Mouse (Mus musculus) natural killer cell, adult 2 months (primary cell): ENCODE data around the gene Stra8.

ENCODE experiments used
- DNase-seq, 2 experiments: peaks; one replicate each; pipeline ENCODE4 v3.0.0; 2022; ENCODE audit warnings: low spot score in 2 of 2

Gene Stra8

DNA sequence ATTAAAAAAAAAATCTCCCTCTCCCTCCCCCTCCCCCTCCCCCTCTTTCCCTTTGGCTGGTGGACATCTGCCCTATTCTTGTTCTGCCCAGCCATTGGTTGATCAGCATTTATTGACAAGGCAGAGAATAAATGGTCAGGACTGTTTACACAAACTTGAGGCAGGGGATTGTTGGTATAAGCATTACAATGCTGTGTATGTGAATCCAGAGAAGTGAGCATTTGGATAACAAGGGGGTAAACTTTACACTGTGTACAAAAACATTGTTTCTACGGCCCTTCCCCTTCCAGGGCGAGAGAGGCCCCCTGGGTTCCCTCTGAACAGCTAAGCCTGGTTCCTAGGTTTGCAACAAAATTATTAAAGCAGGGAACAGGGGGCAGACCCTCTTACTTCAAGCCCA is 21.5 kb downstream of the Stra8 start:
- no peak for DNase-seq

DNA sequence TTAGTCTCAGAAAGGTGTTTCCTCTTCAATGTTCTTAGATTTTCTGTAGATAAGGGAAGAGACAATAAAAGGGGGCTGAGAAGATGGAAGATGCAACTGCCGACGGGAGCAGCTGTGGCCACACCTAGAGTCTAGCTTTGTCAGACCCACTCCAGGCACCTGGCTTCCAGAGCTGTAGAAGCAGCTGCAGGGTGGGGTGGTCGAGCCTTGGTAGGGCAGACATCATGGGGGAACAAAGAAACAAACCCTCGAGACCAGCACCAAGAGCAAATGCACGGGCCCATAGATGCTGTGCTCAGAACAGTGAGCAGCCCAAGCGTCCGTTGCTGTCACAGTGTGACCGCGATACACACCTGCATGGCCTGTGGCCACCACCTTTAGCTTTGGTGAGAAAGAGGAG is 22.5 kb downstream of the Stra8 start:
- DNase-seq, result no peak

DNA sequence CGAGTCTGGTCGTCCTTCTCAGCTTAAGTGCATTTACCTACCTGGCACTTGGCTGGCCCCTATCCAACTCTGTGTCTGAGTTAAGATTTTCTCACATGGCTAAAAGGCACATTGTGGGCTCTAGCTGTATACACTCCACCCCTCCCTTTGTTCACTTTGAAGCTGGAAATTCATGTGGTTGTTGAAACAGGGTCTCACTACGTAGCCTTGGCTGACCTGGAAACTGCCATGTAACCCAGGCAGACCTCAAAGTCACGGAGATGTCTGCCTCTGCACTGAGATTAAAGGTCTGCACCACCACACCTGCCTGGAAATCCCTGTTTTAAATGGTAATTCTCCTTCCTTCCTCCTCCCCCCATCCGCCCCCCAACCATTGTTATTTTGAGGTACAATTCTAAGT is 23.5 kb downstream of the Stra8 start:
- no peak for DNase-seq

DNA sequence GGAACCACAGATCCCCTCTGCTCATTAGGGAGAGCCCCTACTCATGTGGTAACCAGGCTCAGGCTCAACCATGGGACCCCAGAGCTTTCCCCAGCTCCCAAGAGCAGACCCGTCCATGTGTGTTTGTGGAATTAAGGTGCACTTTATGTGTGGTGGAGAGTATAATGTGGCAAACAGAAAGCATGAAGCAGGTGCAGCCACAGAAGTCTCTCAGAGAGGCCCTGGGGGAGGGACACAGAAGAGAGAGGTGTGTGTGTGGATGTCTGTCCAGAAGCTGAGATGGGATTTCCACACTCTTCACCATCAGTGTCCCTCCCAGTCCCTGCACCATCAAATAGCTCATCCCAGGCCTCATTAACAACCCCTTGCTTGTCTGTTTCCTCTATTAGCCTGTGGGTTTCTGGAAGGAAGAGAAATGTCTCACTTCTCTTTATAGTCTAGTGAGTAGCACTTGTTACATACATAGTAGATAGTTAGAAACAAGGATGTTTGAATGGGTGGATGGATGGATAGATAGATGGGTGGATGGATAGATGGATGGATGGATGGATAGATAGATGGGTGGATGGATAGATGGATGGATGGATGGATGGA is 26.6 kb downstream of the Stra8 start:
- DNase-seq, result no peak

DNA sequence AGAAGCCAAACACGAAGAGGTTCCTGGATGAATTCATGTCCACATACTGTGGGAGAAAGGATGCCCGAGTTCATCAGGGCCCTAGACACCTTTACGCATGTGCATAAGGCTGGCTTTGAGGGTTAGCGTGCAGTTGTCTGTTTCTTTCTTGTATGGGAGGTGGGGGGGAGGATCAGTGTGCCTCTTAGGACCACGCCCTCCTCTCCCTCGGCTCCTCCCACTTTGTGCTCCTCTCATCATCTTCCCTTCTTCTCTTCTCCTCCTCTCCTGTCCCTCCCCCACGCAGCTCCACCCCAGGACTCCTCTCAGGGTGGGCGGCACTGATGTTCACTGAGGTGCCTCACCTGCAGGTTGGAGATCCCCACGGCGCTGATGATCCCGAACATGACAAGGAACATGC is 28.5 kb downstream of the Stra8 start:
- no peak for DNase-seq

DNA sequence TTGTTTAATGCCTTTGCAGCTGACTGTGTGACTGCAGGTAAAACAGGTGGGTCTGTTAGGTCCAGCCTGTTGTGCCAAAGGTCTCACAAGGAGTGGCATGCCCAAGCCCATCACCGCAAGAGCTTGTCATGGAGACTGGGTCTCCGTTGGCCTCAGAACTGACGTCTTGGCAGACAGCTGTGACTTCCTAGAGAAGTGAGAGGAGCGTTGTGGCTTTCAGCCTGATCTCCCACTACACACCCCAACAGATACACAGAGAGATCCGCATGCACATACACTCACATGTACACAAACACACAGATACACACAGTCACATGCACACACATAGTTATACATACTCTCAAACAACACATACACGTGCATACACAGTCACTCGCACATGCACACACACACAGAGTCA is 31.6 kb downstream of the Stra8 start:
- no peak for DNase-seq

DNA sequence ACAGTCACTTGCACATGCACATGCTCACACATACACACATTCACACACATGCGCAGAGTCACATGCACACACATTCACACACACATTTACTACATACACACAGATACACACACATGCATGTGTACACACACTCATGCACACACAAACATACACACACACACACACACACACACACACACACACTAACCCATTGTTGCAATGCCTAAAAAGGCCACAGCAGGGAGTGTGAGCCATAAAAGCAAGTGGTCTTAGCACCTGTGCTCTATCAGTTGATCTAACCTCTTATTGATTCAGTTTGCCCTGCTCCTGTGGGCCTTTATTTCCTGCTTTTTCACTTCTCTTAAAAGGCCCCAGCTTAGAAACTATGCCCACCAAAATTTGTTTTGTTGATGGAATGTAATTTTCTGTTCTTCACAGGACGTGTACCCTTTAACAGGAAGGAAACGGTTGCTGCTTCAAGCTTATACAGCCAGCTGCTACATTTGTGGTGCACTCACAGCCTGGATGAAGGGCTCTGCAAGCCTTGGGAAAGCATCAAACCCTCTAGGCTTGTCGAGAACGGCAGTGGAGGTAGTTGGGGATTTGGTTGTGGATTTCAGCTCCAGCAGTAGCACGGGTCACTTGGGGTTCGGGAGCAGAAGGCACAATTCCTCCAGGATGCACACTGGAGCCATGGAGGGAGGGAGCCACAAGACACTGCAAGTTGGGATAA is 32.1 kb downstream of the Stra8 start:
- no peak for DNase-seq

DNA sequence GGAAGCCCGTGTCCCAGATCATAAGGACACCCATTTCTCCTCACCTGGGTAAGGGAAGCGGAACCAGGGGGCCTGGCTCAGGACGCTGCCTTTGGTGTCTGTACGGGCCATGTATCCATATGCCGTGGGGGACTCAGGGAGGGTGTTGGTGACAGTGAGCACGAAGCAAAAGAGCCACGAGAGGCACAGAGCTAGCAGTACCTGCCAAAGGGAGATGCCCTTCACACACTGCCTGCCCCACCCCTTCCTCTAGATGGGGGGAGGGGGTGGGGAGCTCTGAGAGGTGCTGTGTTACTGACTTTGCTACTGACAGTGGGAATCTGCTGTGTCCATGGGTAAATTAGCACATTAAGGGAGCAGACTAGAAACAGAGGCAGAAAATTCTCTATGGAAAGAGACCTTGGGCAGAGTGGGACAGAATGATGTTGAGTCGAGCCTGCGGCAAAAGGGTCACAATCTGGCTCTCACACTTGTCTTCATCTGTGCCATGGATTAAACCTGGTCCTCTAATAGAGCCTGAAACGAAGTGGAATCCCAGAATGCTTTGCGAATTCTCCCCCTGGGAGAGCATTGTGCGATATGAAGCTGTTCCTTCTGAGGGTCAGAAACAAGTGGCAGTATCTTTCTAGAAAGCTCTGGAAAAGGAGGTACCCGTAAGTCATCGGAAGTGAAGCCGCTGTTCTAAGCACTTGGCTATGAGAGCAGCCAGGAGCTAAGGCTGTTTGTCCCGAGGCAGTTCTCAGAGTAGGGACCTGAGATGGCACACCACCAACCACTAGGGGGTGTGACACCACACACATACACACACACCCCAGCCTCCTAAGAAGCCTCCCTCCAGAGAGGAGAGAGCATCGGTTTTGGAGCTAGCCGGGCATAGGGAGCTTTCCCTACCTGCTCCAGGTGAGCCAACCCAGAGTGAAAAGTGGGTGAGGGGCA is 35.2 kb downstream of the Stra8 start:
- DNase-seq, result no peak

DNA sequence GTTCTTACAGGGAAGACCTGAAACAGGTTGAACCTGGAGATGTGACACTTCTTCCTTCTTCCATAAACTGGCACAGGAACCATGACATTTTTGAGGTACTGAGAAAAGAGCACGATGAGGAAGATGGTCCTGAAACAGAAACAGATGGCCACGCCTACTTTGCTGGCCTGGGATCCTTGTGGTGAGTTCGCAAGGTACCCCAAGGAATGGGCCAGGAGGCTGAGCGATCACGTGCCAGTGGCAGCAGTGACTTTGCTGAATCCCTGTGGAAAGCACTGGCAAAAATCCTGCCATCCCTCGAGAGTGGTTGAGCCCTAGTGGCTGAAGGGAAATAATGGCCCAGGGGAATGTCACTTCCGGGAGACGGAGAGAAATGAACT is 35.9 kb downstream of the Stra8 start:
- DNase-seq, result no peak

DNA sequence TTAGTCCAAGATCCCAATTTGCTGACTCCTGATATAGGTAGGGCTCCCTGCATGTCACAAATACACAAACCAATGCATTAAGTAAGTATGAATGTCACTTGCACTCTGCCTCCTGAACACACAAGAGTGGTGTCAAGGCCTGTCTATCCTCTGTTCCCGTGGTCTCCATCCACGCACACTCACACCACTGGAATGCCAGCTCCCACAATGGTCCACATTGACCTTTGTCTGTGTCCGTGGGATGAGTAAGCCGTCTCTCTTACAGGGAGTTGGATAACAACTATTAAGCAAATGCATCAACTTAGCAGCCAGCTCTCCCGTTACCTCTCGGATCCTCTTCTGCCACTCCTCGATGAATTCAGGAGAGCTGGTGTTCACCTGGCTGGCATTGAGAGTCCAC is 39.2 kb downstream of the Stra8 start:
- no peak for DNase-seq

DNA sequence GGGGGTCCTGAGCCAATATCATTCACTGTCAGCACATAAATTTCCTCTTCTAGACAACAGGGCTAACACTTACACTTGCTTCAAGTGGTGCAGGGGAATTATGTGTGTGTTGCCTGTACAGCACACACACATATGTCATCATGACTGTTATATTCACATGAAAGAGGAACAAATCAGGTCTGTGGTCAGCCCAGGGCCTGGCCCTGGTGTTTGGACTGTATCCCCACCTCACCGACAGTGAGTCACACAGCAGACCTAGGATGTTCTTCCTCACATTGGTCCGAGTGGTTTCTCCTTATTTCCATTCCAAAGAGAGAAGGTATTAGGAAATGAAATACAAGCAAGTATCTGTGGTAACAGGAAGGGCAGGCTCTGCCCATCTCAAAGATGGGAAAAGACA is 44.6 kb downstream of the Stra8 start:
- no peak for DNase-seq

DNA sequence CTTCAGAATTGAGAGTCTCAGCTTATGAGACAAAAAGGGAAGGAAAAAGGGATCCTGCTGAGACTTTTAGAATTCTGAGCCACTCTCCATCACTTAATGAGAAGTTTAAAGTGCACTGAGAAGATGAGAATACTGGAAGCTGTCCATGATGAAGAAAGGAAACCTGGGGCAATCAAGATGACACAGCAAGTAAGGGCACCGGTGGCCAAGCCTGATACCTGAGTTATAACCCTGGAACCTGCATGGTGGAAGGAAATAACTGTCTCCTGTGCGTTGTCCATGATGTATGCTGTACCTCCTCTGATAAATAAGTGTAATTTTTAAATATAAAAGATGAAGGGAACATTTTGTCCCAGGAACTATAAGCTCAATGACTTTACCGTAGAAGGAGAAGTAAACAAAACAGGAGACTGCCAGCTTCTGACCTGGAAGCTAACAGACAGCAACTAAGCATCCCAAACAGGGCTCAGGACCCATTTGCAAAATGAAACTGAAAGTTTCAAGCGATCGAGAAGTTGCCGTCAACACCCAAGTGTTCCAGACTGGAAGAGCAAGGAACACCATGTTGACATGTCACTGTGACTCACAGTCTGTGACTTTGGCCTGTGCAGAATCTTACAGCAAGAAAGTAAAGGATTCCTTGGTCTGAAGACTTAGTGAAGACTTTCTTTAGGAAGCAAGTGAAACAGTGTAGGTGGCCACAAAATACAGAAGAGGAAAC is 46.0 kb downstream of the Stra8 start:
- no peak for DNase-seq

DNA sequence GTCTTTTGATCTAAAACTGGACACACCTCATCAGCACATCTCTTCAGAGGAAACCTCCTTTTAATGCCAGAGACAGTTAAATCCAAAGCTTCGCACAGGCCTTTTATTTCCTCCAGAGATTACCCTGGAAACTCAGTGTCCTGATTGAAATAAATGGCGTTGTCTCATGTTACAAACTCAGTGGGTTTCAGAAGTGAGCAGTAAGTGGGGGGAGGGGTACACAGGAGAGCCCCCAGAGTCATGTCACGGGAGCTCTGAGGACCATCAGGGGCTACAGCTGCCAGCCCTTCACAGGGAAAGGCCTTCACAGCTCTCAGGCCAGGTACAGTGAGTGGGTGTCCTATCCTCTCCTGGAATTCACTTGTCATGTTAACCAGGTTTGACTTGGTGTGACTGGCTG is 51.2 kb downstream of the Stra8 start:
- no peak for DNase-seq

DNA sequence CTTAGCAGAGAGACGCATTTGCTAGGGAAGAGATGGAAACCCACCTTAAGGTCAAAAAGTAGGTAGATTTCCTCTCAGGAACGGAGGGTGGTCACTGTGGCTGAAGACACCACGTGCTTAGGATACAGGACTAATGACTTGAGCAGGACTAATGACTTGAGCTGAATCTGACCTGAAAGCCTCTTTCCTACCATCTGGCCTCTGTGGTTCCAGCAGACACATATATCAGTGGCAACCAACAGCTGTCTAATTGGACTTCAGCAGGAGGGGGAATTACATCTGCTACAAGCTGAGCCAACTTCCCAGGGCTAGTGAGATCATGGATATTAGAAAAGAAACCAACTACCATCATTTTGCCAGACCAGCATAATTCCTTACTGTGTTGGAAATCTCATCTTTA is 59.3 kb downstream of the Stra8 start:
- DNase-seq, result no peak

DNA sequence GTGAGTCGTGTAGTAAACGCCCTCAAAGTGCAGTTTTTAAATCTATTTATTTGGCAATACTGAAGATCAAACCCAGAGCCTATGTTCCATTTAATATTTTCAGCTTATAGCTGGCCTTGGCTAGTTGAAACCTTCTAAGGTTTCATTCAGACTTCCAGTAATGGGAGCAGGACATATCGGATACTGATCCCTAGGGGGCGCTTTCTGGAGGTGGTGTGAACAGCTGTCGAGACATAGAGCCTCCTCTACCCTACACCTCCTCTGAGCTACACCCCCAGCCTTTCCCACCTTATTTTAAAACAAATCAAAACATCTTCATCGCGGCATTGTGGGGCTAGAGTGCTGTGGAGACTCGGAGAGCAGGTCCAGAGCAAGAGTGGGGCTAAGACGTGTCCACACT is 60.7 kb downstream of the Stra8 start:
- no peak for DNase-seq

DNA sequence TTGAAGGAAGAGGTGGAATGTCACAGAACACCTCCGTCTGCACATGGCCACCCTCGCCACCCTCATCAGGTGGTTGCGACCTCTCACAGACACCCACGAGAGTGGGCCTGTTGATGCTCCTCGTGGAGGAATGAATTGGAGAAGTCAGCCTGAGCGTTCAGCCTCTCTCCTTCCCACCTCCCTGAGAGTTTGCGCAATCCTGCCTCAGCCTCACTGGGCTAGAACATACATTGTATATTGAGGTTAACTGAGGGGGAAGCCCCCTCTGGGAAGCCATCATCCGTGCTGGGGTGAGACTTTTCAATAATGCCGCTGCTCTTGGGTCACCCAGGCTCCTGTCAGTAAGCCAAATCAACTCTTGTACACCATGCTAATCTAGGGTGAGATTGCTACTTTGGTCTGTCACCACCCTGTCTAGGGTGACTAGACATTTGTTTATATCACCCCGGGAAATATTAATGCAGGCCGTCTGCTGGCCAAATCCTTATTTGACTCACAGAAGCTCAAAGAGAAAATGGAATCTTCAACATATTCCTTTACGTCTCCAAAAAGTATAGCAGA is 67.2 kb downstream of the Stra8 start:
- DNase-seq, result no peak

DNA sequence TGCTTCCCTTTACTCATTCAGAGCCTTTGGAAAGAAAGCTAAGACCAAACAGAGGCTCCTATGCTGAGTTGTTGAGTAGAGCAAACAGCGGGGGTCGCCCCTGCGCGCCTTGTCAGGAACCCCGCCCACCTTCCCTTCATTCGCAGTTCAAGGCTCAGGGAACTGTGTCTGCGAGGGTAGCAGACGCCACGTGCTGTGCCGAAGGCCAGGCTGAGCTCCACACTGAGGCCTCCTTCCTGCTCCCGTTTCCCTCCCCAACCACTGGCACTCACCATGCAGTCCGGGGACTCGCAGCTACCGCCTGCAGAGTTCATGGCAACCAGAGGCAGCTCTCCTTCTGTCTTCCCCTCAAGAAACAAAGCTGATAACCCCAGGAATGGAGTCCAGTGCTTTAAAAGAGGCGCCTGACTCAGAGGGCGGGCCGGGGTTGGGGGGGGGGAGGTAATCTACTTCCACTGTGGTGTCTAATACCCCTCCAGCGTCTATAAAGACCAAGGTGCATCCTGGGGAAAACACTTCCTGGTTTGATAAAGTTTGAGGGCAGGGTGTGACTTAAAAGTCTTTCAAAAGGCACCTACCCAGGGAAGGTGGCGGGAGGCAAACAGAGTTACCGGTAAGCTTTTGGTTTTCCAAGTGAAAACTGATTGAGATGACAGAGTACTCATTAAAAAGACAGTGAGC is 68.3 kb downstream of the Stra8 start, which contains the start of gene Slc23a4:
Gene Slc23a4 (minus strand): TSS at position 324 of the 681 bp plus-strand sequence.
- no peak for DNase-seq
